Mouse (Mus musculus) testis, adult 2 months (tissue): ENCODE results near the gene Lyst.

Experiments
- CTCF ChIP-seq: fragments of 200-500 bp; IDR thresholded peaks from 2 replicates; pipeline ENCODE4 v1.5.1; 2012; ENCODE audit warnings: low read depth, mild to moderate bottlenecking, inconsistent platforms, low read length, moderate library complexity; ENCODE audit not compliant: control insufficient read depth, insufficient read depth, insufficient replicate concordance
- POLR2A ChIP-seq: fragments of 200-500 bp; IDR thresholded peaks from 2 replicates; pipeline ENCODE4 v1.6.1; 2012; ENCODE audit warnings: low read depth, mild to moderate bottlenecking, inconsistent platforms, low read length, moderate library complexity; ENCODE audit not compliant: control insufficient read depth

DNA sequence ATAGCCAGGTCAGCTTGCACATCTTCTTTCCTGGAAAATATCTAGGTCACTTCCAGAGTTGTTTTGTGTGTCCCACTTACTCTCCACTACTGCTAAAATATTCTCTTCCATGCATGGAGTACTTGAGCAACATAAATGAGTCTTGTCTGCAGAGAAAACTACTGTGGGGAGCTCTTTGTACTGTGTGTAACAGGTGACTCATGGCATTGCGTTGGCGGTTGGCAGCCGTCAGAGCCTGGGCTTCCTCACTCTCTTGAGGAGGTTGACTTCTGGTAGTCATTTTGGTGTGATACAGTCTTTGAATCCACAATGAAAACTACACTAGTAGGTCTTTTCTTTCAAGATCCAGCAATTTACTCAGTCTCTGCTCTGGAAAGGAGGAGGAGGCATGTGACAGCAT is 201.8 kb downstream of the Lyst start:
- TF ChIP-seq POLR2A, result no peak
- TF ChIP-seq CTCF, result no peak
